Mouse (Mus musculus) midbrain, embryonic 11.5 days (tissue): Measurements from ENCODE around the gene Ak4. TPM values are rescaled to one million over a fixed set of nuclear protein-coding genes. Genes with fewer than 3 reads are reported as not detected.

ENCODE experiments used
- ATAC-seq: fragments of 200-750 bp; cut with Nextera tagmentation; 2 replicates; pipeline ENCODE4 v1.8.0; 2017; ENCODE audit warnings: moderate TSS enrichment, moderate library complexity; ENCODE audit not compliant: low FRiP score
- DNase-seq: peaks from one replicate; pipeline ENCODE4 v3.0.0; 2015; ENCODE audit warnings: low spot score; ENCODE audit errors: missing footprints
- H3K27ac ChIP-seq: fragments of 300-500 bp; sonication (generic); 2 replicates; pipeline ENCODE4 v1.5.1; 2014; ENCODE audit warnings: low read depth, low read length
- H3K27me3 ChIP-seq: fragments of 300-500 bp; sonication (generic); 2 replicates; pipeline ENCODE4 v1.6.1; 2014; ENCODE audit warnings: mild to moderate bottlenecking, low read length, moderate library complexity, mixed read lengths; ENCODE audit not compliant: control insufficient read depth, insufficient read depth
- H3K36me3 ChIP-seq: fragments of 300-500 bp; sonication (generic); 2 replicates; pipeline ENCODE4 v1.6.1; 2014; ENCODE audit warnings: mild to moderate bottlenecking, low read length, moderate library complexity, mixed read lengths; ENCODE audit not compliant: control insufficient read depth, insufficient read depth
- H3K4me1 ChIP-seq: fragments of 300-500 bp; sonication (generic); 2 replicates; pipeline ENCODE4 v1.6.1; 2014; ENCODE audit warnings: low read length; ENCODE audit not compliant: control insufficient read depth, insufficient read depth
- H3K4me2 ChIP-seq: fragments of 300-500 bp; sonication (generic); 2 replicates; pipeline ENCODE4 v1.6.1; 2014; ENCODE audit warnings: mild to moderate bottlenecking, moderate library complexity
- H3K4me3 ChIP-seq: fragments of 300-500 bp; sonication (generic); 2 replicates; pipeline ENCODE4 v1.5.1; 2014; ENCODE audit warnings: low read depth, low read length
- H3K9ac ChIP-seq: fragments of 300-500 bp; sonication (generic); 2 replicates; pipeline ENCODE4 v1.6.1; 2014; ENCODE audit warnings: low read length
- H3K9me3 ChIP-seq: fragments of 300-500 bp; sonication (generic); 2 replicates; pipeline ENCODE4 v1.6.1; 2016; ENCODE audit warnings: low read length; ENCODE audit not compliant: control insufficient read depth
- WGBS: fragments of 180-500 bp; shearing (Covaris S2); extraction: QIAGEN DNeasy Blood & Tissue Kit; methylation state at CpG from one replicate; pipeline ENCODE4 v1.1.7; 2014; 5-methylcytosine and 5-hydroxymethylcytosine counted together
- polyA plus RNA-seq: library from polyadenylated mRNA; unstranded; fragments of >200 nt; fragmentation: Nextera tagmentation; extraction: Ambion mirVana; gene quantifications from 2 replicates; pipeline ENCODE4 v1.2.1, GENCODE M21; 2014

The Ak4 gene
- polyA plus RNA-seq, 1 experiment from 2014 or later = 12.7 TPM

DNA sequence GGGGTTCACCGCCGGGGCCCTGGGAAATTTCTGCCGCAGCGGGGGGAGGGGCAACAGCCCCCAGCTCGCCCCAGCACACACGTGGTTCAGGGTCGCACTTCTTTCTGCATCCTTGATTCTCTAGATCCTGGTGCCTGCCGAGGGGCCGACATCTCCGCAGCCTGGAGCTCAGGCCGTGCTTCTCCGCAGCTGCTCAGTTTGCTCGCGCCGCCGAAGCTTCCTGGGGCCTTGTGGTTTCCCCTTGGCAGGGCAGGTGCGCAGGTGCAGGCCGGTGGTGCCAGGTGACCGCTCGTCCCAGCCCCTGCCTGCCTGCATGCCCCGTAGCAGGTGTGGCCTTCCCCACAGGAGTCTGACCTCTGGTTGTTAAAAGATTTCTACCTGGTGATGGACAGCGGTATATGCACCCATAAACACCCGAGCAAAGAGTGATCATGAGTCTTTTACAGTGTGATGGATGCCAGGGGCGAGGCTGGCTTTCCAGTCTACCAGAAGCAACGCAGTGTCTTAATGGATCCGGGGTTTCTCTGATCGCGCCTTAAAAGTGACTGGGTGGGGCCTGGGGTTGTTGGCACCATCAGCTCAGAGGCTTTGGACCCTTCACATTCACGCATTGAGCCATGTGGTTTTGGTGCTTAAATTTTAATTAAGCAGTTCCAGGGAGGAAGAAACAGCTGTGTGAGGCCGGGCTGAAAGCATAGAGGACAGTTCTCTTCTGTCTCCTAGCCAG is 89.9 kb downstream of the Ak4 start:
- peak overlapping the region; percentile 29 for H3K4me3 ChIP-seq
- ATAC-seq (peak; percentile 72), DNase-seq (peak; percentile 89)
- no peaks in the 10 kb centered on the region for H3K36me3 ChIP-seq
- peaks cover 3% of the 10 kb centered on the region; the same call in 1 of the 2 replicates for H3K4me1 ChIP-seq
- H3K27ac ChIP-seq = no peak overlapping the region
- peak overlapping the region; percentile 69 for H3K4me2 ChIP-seq
- H3K27me3 ChIP-seq = no peaks in the 10 kb centered on the region; the same call in 1 of the 2 replicates
- 4% methylated on average over 30 of the region's 30 CpGs for WGBS
- no peaks in the 10 kb centered on the region for H3K9me3 ChIP-seq
- H3K9ac ChIP-seq = peak overlapping the region; percentile 50

DNA sequence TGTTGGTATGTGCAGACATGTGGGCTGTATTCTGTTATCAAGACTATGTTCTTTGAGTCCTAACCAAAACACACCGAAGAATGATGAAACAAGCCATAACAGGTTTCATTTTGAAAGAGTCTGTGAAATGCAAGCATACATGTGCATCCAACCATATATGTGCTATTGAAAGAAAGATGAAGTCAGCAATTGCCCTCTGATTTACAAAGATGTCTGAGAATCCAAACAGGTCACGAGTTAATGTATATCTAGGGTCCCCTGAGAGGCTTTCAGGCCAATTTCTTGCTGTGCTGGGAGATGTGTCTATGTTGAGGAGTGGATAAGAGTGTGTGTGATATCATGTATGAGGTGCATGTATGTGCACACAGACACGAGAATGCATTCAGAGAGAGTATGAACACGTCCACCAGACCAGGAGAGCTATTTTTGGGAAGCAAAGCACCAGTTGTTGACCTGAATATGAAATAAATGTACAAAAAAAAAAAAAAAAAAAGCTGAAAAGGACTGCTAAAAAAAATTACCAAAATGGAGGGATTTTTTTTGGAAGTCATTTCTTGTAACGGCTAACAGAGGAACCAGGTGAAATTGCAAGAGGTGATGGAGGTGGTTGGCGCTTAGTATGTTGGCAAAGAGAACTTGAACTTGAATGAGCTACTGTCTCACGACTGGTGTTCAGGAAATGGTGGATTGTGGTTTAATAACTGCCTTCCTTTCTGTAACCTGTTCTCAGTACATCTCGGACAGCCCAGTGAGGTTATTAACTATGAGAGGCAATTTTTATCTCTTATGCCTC is 91.2 kb downstream of the Ak4 start:
- no peaks in the 10 kb centered on the region for H3K36me3 ChIP-seq
- H3K4me1 ChIP-seq = peaks cover 3% of the 10 kb centered on the region; the same call in 1 of the 2 replicates
- no peak overlapping the region for H3K4me2 ChIP-seq
- no peaks in the 10 kb centered on the region; the same call in 1 of the 2 replicates for H3K27me3 ChIP-seq
- no peak overlapping the region for H3K4me3 ChIP-seq
- no peak overlapping the region for H3K9ac ChIP-seq
- H3K27ac ChIP-seq = no peak overlapping the region
- no peaks in the 10 kb centered on the region for H3K9me3 ChIP-seq
- DNase-seq = no peak
- ATAC-seq = no peak
- WGBS = 83% methylated on average over 8 of the region's 8 CpGs

DNA sequence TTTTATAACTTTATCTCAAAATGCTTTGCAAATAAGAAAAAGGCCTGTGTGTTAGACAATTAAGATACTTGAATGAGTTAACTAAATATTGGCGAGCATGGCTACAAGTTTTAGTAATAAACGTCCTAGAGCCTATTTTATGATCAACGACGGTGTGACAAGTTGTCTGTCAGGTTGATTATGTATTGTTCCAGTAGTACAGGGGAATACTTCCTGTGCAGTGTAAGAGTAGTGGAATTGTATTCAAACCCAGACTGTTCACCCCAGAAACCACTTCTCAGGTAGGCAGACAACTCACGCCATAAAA is 91.8 kb downstream of the Ak4 start:
- peaks cover 3% of the 10 kb centered on the region; the same call in 1 of the 2 replicates for H3K4me1 ChIP-seq
- no peak overlapping the region for H3K4me3 ChIP-seq
- DNase-seq (no peak), ATAC-seq (no peak)
- no peaks in the 10 kb centered on the region for H3K36me3 ChIP-seq
- no peak overlapping the region for H3K4me2 ChIP-seq
- H3K9me3 ChIP-seq = no peaks in the 10 kb centered on the region
- 88% methylated on average over 5 of the region's 5 CpGs for WGBS
- H3K9ac ChIP-seq = no peak overlapping the region
- no peak overlapping the region for H3K27ac ChIP-seq
- no peaks in the 10 kb centered on the region; the same call in 1 of the 2 replicates for H3K27me3 ChIP-seq

DNA sequence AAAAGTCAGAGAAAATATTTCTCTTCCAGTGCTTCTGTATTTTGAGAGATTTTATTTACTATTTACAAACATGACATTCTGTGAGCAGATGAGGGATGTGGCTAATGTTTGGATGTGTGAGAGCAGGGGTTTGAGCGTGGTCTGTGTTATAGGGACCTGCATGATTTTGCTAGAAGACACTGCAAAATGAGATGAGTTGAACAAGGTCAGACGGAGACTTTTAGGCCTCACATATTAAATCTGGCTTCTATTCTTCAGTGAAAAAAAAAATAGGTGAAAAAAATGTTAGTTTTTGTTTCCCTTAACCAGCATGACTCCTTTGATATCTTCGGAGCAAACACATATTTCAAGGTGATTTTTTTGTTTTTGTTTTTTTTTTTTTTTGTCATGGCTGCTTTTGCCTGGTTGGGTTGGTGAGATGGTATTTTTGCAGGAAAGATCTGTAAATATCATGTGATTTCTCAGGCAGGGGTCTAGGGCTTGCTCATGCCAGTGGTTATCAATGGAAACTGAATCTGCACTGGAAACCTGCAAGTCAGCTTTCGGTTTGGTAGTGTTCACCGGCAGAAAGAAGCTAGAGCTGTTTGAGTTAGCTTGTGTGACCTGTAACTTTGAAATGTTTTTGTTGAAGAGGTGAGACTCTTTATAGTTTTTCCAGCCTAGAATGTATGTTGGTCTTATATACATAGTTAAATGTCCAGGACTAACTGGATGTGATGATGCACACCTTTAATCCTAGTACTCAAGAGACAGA is 92.9 kb downstream of the Ak4 start:
- Histone ChIP-seq H3K9ac (no peak overlapping the region), H3K27ac (no peak overlapping the region), H3K4me1 (peaks cover 3% of the 10 kb centered on the region; the same call in 1 of the 2 replicates), H3K36me3 (no peaks in the 10 kb centered on the region), H3K4me2 (no peak overlapping the region), H3K27me3 (no peaks in the 10 kb centered on the region; the same call in 1 of the 2 replicates), H3K4me3 (no peak overlapping the region), H3K9me3 (no peaks in the 10 kb centered on the region)
- ATAC-seq (no peak), DNase-seq (no peak)
- 89% methylated on average over 5 of the region's 5 CpGs for whole genome bisulfite sequencing

DNA sequence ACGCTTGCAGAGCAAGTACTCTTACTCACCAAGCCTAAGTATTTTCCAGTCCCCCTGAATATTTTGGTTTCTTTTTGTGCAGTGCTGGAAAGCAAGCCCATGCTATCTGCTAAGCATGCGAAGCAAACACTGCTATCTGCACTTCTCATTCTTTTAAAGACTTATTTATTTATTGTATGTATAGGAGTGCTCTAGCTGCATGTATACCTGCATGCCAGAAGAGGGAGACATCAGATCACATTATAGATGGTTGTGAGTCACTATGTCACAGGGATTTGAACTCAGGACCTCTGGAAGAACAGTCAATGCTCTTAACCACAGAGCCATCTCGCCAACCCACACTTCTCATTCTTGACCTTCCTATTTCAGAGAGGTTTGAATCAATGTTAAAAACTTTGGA is 94.2 kb downstream of the Ak4 start:
- ATAC-seq = no peak

DNA sequence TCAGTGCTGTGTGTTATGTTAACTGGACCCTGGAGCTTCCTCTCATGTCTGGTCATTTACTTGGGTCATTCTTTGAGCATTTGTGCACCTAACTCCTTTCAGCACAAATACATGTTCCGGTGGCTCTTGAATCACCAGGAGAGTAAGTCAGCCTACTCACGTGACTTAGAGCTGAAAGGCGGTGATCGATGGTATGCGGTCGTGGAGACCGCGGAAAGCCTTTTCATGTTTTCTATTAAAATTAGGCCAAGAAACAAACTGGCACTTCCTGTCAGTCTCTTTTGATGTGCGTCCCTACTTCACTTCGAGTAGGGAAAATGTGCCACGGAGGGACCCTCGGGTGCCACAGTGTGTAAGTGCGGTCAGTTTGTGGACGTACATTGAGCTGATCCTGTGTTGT is 96.8 kb downstream of the Ak4 start:
- no peaks in the 10 kb centered on the region for H3K9me3 ChIP-seq
- 96% methylated on average over 14 of the region's 14 CpGs for WGBS
- ATAC-seq (no peak), DNase-seq (no peak)
- H3K4me2 ChIP-seq = no peak overlapping the region
- no peak overlapping the region for H3K4me3 ChIP-seq
- H3K4me1 ChIP-seq = no peaks in the 10 kb centered on the region
- H3K27me3 ChIP-seq = no peaks in the 10 kb centered on the region
- no peak overlapping the region for H3K27ac ChIP-seq
- no peaks in the 10 kb centered on the region for H3K36me3 ChIP-seq
- no peak overlapping the region for H3K9ac ChIP-seq

More for the DNA sequence above, 94.2 kb downstream of the Ak4 start:
- no peak for DNase-seq
- H3K9me3 ChIP-seq = no peaks in the 10 kb centered on the region
- no peaks in the 10 kb centered on the region for H3K36me3 ChIP-seq
- no peak overlapping the region for H3K27ac ChIP-seq
- 87% methylated on average over 3 of the region's 3 CpGs for WGBS
- no peak overlapping the region for H3K4me2 ChIP-seq
- peaks cover 3% of the 10 kb centered on the region; the same call in 1 of the 2 replicates for H3K4me1 ChIP-seq
- no peak overlapping the region for H3K9ac ChIP-seq
- no peak overlapping the region for H3K4me3 ChIP-seq
- no peaks in the 10 kb centered on the region for H3K27me3 ChIP-seq

Other genes with a start within 250 kb of the Ak4 start
- gene Jak1, start 154.0 kb upstream of the Ak4 start, polyA plus RNA-seq = 52.2 and 58.2 TPM in 2 replicates
- 4.3 and 5.2 TPM in 2 replicates for gene Dnajc6, start 77.4 kb downstream of the Ak4 start, polyA plus RNA-seq
- 73.7 and 80.0 TPM in 2 replicates for gene Leprot, start 228.4 kb downstream of the Ak4 start, polyA plus RNA-seq